Mouse (Mus musculus) kidney, embryonic 16.5 days (tissue): ENCODE results near the gene Cox18. TPM values are rescaled to one million over a fixed set of nuclear protein-coding genes. Genes with fewer than 3 reads are reported as not detected.

Source experiments
- ATAC-seq: fragments of 200-750 bp; cut with Nextera tagmentation; 2 replicates; pipeline ENCODE4 v1.8.0; 2017; ENCODE audit warnings: moderate TSS enrichment; ENCODE audit not compliant: low FRiP score, low TSS enrichment
- H3K27ac ChIP-seq: fragments of 300-500 bp; sonication (generic); 2 replicates; pipeline ENCODE4 v1.5.1; 2014; ENCODE audit warnings: low read length
- H3K27me3 ChIP-seq: fragments of 300-500 bp; sonication (generic); 2 replicates; pipeline ENCODE4 v1.6.1; 2014; ENCODE audit warnings: low read length, control low read depth, mixed read lengths; ENCODE audit not compliant: insufficient read depth
- H3K36me3 ChIP-seq: fragments of 300-500 bp; sonication (generic); 2 replicates; pipeline ENCODE4 v1.6.1; 2014; ENCODE audit warnings: low read length, control low read depth, mixed read lengths; ENCODE audit not compliant: insufficient read depth
- H3K4me1 ChIP-seq: fragments of 300-500 bp; sonication (generic); 2 replicates; pipeline ENCODE4 v1.6.1; 2014; ENCODE audit warnings: low read length, control low read depth, mixed read lengths; ENCODE audit not compliant: insufficient read depth
- H3K4me2 ChIP-seq: fragments of 300-500 bp; sonication (generic); replicated peaks from 2 replicates; pipeline ENCODE4 v1.6.1; 2014; ENCODE audit warnings: low read depth, low read length
- H3K4me3 ChIP-seq: fragments of 300-500 bp; sonication (generic); 2 replicates; pipeline ENCODE4 v1.5.1; 2014; ENCODE audit warnings: mild to moderate bottlenecking, low read length
- H3K9ac ChIP-seq: fragments of 300-500 bp; sonication (generic); replicated peaks from 2 replicates; pipeline ENCODE4 v1.6.1; 2014; ENCODE audit warnings: low read length
- H3K9me3 ChIP-seq: fragments of 300-500 bp; sonication (generic); 2 replicates; pipeline ENCODE4 v1.6.1; 2016; ENCODE audit warnings: low read length, control low read depth
- WGBS: fragments of 180-500 bp; shearing (Covaris S2); extraction: QIAGEN DNeasy Blood & Tissue Kit; methylation state at CpG from one replicate; pipeline ENCODE4 v1.1.7; 2014; 5-methylcytosine and 5-hydroxymethylcytosine counted together
- polyA plus RNA-seq: library from polyadenylated mRNA; unstranded; fragments of >200 nt; fragmentation: Nextera tagmentation; extraction: Ambion mirVana; gene quantifications from 2 replicates; pipeline ENCODE4 v1.2.1, GENCODE M21; 2015

The Cox18 gene
- polyA plus RNA-seq, 1 experiment from 2014 or later, result 29.8 TPM

DNA sequence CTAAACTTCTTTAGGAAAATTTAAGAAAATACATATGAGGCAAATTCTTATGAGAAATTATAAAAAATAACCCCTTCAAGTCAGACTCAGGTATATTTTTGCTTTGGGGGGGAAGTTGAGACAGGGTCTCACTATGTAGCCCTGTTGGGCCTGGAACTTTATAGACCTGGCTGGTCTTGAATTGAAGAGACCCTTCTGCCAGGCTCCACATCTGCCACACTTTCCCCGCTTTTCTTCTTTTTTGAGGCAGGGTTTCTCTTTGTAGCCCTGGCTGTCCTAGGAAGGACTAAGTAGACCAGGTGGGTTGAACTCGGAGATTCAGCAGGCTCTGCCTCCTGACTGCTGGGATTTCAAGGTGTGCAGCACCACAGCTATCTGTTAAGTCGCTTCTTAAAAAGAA is 2.9 kb upstream of the Cox18 start:
- peaks cover 30% of the 10 kb centered on the region for H3K36me3 ChIP-seq
- 93% methylated on average over 3 of the region's 3 CpGs for WGBS

DNA sequence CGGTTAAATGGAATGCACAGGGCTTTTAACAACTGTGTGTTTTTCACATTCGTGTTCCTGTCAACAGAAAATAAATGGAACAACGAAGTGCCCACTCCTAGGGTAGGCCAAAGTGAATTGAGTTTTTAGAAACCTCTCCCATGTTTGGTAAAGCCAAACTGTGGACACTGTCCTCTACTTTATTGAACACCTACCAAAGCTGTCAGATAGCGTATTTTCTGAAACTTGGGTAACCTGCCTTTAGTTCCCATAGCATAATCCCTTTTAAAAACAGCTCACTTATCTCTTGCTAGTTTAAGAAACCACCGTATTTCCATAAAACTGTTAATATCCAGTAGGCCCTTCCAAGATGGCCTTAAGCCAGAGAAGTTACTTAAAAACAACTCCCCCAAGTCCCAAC is 929 bp upstream of the Cox18 start:
- H3K4me2 ChIP-seq, result peak overlapping the region; percentile 58
- 90% methylated on average over 5 of the region's 5 CpGs for WGBS
- H3K9me3 ChIP-seq, result no peaks in the 10 kb centered on the region
- peaks cover 32% of the 10 kb centered on the region for H3K36me3 ChIP-seq
- H3K27me3 ChIP-seq, result no peaks in the 10 kb centered on the region
- ATAC-seq, result no peak
- H3K9ac ChIP-seq, result no peak overlapping the region
- no peak overlapping the region for H3K4me3 ChIP-seq
- peaks cover 15% of the 10 kb centered on the region for H3K4me1 ChIP-seq
- H3K27ac ChIP-seq, result 0 out of 2 replicates have a peak overlapping the region, but pooled peaks have one; percentile 43

More for the DNA sequence above, 2.9 kb upstream of the Cox18 start:
- Histone ChIP-seq H3K4me2 (no peak overlapping the region), H3K9ac (no peak overlapping the region), H3K27me3 (no peaks in the 10 kb centered on the region), H3K9me3 (no peaks in the 10 kb centered on the region), H3K4me3 (no peak overlapping the region), H3K4me1 (peaks cover 15% of the 10 kb centered on the region), H3K27ac (no peak overlapping the region)
- ATAC-seq, result no peak

DNA sequence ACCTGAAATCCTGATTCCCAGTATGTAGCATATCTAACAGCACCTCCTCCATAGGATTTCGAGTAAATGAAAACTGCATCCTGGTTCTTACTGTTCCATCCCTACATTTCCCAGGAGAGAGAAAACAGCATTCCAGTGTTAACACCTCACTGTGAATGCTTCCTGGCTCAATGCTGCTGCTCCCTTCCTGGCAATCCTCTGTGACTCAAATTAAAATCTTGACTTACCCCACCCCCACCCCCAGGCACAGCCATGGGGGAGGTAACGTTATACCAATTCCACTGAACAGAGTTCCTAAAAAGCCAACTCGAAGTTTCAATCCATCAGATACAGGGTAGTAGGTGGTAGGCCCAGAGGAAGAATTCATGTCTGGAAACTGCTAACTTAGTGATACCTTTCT is 864 bp downstream of the Cox18 start:
- Histone ChIP-seq H3K27me3 (no peaks in the 10 kb centered on the region), H3K4me3 (peak overlapping the region; percentile 84), H3K9ac (peak overlapping the region; percentile 84), H3K36me3 (peaks cover 31% of the 10 kb centered on the region), H3K9me3 (no peaks in the 10 kb centered on the region), H3K4me1 (peaks cover 15% of the 10 kb centered on the region), H3K4me2 (peak overlapping the region; percentile 75), H3K27ac (no peak overlapping the region; the same call in 1 of the 2 replicates)
- ATAC-seq, result no peak
- WGBS, result 19% methylated on average over 3 of the region's 3 CpGs

DNA sequence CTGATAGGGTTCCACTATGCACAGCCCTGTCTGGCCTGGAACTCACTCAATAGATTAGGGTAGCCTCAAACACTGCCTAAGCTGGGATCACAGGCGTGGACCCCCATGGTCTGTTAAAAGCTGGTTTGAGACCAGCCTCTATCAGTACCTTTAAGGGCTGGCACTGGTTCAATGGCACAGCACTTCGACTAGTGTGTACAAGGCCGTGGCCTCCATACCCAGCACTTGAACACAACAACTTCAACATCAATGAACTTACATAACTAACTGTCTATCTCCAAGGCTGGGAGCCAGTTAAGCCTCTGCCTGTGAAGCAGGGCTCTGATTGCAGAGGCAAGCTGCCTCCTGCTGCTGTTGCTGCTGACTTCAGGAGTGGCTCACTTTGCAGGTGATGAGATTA is 6.0 kb downstream of the Cox18 start:
- Histone ChIP-seq H3K4me3 (no peak overlapping the region), H3K36me3 (peaks cover 45% of the 10 kb centered on the region), H3K27ac (no peak overlapping the region), H3K4me1 (peaks cover 6% of the 10 kb centered on the region), H3K9me3 (no peaks in the 10 kb centered on the region), H3K27me3 (no peaks in the 10 kb centered on the region), H3K4me2 (no peak overlapping the region), H3K9ac (no peak overlapping the region)
- ATAC-seq, result no peak
- WGBS, result 95% methylated on average over 3 of the region's 3 CpGs

DNA sequence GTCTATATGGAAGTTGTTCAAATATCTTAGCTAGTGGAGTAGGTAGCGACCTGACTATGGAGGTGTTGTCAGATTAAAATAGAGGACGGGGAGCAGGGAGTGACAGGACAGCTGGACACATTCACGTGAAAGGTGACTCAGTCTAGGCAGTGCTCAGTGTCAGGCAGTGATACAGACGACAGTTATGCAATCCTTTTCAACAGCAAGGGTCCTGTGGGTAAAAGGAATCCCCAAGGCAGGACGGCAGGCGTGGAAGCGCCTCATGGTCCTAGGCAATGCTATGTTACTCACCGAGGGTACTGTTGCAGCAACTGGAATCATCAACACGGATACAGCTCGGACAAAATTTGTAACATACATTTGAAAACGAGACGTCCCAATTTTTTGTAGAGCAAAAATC is 6.6 kb downstream of the Cox18 start:
- no peak overlapping the region for H3K4me3 ChIP-seq
- peaks cover under 1% of the 10 kb centered on the region for H3K4me1 ChIP-seq
- ATAC-seq, result no peak
- H3K27me3 ChIP-seq, result no peaks in the 10 kb centered on the region
- no peak overlapping the region for H3K4me2 ChIP-seq
- H3K36me3 ChIP-seq, result peaks cover 45% of the 10 kb centered on the region
- WGBS, result 92% methylated on average over 12 of the region's 12 CpGs
- no peak overlapping the region for H3K27ac ChIP-seq
- no peaks in the 10 kb centered on the region for H3K9me3 ChIP-seq
- H3K9ac ChIP-seq, result no peak overlapping the region

DNA sequence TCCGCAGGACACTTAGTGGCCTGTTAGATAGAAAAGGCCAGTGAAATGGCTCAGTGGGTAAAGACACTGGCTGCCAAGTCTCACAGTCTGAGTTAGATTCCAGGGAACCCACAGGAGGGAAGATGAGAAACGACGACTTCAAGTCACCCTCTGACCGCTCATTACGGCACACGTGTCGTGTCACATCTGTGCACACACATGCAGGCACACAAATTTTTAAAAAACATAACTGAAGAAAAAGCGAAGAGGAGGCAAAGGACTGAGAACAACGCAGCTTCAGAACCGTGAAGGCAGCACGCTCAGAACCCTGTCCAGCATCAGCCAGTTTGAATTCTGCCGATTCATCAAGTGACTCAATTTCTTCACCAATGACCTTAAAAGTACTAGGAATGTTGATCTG is 10.4 kb downstream of the Cox18 start:
- Histone ChIP-seq H3K27me3 (no peaks in the 10 kb centered on the region), H3K9me3 (no peaks in the 10 kb centered on the region), H3K4me2 (no peak overlapping the region), H3K27ac (no peak overlapping the region), H3K4me1 (no peaks in the 10 kb centered on the region), H3K9ac (no peak overlapping the region), H3K4me3 (no peak overlapping the region), H3K36me3 (peaks cover 30% of the 10 kb centered on the region)
- ATAC-seq, result no peak
- 96% methylated on average over 12 of the region's 12 CpGs for WGBS

DNA sequence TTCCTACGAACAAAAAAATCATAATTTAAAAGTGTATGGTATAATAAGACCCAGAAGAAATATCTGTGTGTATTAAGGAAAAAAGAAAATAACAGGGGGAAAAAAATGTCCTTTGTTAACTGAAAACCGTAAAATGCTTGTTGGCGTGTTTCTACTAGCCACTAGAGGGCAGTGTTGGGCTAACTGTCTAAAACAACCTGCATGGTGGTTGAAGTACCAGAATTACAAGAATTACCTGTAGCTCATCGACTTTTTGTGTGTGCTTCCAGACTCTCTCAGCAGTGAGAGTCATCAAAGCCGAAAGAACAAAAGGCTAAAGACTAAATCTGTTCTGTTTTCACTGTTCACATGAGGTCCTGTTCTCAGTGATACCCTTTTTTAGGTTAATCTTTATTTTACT is 20.6 kb downstream of the Cox18 start:
- Histone ChIP-seq H3K4me1 (no peaks in the 10 kb centered on the region), H3K36me3 (no peaks in the 10 kb centered on the region), H3K27ac (no peak overlapping the region), H3K4me2 (no peak overlapping the region), H3K4me3 (no peak overlapping the region), H3K27me3 (no peaks in the 10 kb centered on the region), H3K9me3 (no peaks in the 10 kb centered on the region), H3K9ac (no peak overlapping the region)
- no peak for ATAC-seq
- WGBS, result 22% methylated on average over 5 of the region's 5 CpGs

DNA sequence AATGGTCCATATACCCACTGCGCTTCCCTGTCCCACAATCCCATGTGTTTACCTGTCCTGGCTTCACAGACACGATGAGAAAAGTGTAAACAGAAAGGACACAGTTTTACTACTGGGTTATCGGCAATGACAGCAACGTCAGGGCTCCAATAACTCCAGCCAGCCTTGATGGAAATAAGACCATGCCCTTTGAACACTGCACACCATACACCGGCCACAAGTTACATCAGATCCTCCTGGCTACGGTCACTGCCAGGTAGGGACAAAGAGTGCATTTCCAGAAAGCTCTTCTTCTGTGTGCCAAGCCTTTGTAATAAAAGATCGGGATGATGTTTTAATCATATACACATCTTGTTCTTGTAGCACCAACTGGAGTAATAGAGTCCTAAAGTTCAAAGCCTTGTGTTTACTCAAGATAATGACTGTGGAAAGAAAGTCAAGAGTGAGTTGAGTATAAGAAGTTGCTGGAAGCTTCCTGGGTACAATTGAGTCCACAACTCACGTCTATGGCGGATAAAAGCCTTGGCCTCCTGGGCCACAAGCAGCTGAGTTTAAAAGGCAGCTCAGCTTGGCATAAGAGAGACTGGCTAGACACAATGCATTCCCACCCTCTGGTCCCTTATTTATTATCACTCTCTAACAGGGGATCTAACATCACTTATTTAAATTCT is 21.2 kb downstream of the Cox18 start:
- Histone ChIP-seq H3K4me3 (no peak overlapping the region), H3K9ac (no peak overlapping the region), H3K4me2 (no peak overlapping the region), H3K9me3 (no peaks in the 10 kb centered on the region), H3K27ac (no peak overlapping the region), H3K27me3 (no peaks in the 10 kb centered on the region), H3K4me1 (no peaks in the 10 kb centered on the region), H3K36me3 (no peaks in the 10 kb centered on the region)
- WGBS, result 78% methylated on average over 9 of the region's 9 CpGs
- no peak for ATAC-seq

DNA sequence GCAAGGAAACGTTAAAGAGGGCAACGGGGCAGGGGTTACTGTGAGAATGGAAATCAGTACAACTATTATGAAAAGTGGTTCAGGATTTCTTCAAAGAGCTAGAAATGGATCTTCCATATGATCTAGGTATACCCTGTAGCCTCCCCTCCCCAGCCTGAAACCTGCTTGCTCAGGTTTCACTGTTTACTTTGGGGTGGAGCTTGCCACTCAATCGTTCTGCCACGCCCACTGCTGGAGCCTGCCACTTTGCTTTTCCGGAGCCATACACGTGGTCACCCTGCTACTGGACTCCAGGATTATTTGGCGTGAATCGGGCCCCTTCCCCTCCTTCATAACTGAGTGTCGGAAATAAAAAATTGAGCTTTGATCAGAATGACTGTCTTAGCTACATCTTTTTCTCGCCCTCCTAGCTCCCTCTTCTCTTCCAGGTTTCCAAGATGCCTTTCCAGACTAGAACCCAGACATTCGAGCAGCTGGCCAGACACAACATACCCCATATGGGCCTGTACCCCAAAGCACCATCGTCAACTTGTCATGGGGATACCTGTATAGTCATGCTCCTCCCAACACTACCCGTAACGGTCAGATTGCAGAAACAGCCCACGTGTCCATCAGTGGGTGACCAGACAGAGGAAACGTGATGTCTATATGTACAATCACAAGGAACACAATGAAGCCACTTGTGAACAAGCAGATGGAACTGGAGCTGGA is 23.7 kb downstream of the Cox18 start:
- Histone ChIP-seq H3K9ac (no peak overlapping the region), H3K27ac (no peak overlapping the region), H3K4me3 (no peak overlapping the region), H3K4me2 (peak overlapping the region; percentile 12; the same call in 1 of the 2 replicates), H3K36me3 (no peaks in the 10 kb centered on the region), H3K9me3 (no peaks in the 10 kb centered on the region), H3K27me3 (no peaks in the 10 kb centered on the region), H3K4me1 (no peaks in the 10 kb centered on the region)
- WGBS, result 45% methylated on average over 16 of the region's 16 CpGs
- no peak for ATAC-seq

DNA sequence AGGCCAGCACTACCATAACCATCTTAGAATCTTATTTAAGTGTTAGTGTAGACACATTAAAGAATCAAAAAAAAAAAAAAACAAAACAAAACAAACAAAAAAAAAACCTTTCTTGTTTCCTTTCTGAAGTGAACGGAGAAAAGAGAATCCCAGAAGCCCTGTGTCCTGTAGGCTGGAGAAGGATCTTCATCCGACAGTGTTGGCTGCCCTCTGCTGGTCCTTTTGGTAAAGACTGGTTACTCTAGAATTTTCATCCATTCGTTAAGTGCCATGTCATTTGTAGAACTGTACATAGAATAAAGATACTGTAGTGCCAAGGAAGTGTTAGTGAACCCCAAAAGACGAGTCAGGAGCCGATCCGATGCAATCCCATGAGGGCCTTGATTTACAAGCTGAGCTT is 29.0 kb downstream of the Cox18 start:
- Histone ChIP-seq H3K4me2 (no peak overlapping the region), H3K9me3 (no peaks in the 10 kb centered on the region), H3K27ac (no peak overlapping the region), H3K4me3 (no peak overlapping the region), H3K9ac (no peak overlapping the region), H3K4me1 (no peaks in the 10 kb centered on the region), H3K36me3 (no peaks in the 10 kb centered on the region), H3K27me3 (no peaks in the 10 kb centered on the region)
- WGBS, result 24% methylated on average over 6 of the region's 6 CpGs
- ATAC-seq, result no peak
